Mouse (Mus musculus) small intestine, adult 2 months (tissue): Measurements from ENCODE around the gene Gm43518.
A peak's percentile ranks its signal among the peaks of the same experiment; 100 is the strongest.

ENCODE experiments used
- CTCF ChIP-seq: fragments of 200-500 bp; IDR thresholded peaks from 2 replicates; pipeline ENCODE4 v1.5.1; 2012; ENCODE audit warnings: low read depth, mild to moderate bottlenecking, control low read depth, inconsistent platforms, low read length, moderate library complexity, mixed read lengths; ENCODE audit not compliant: insufficient replicate concordance, insufficient read length; ENCODE audit errors: extremely low read depth
- POLR2A ChIP-seq: fragments of 200-500 bp; IDR thresholded peaks from 2 replicates; pipeline ENCODE4 v1.6.1; 2012; ENCODE audit warnings: low read depth, mild to moderate bottlenecking, control low read depth, inconsistent platforms, low read length, moderate library complexity

DNA sequence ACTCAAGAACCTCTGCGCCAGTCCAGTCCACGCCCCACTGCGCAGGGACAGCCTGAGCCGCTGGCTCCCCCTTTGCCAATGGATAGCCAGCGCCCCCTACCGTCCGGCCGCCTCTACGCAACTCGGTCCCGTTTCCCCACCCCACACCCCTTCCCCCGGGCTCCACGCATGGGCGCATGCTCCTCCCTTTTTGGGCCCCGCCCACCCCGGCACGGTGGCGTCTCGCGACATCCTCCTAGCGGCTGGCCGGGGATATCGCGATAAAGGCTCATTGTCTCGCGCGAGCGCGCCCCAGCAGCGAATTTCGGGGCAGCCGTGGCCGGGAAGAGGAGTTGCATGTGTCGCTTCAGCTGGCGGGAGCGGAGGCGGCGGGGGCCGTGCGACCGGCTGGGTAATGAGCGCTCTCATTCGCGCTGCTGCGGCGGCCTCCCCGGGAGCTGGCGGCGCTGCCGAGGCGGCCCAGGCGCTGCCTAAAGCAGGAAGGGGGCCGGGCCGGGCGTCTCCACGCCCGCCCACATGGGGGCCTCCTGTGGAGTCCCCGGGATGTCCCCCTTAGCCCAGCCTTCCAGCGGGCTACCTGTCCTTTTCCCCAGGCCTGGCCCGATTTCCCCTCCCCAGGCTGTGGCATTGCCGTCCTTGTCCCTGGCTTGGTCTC is 20.1 kb upstream of the Gm43518 start, which contains the start of gene Denr:
- TF ChIP-seq CTCF: peak; percentile 94
- TF ChIP-seq POLR2A: peak; percentile 83
